Mouse (Mus musculus) thymus, postnatal 36 days (tissue): ENCODE data around the gene Rps6kb2.

Experiments
- DNase-seq, 2 experiments: peaks; one replicate each; pipeline ENCODE4 v3.0.0; 2022; ENCODE audit warnings: mixed read lengths in 2 of 2

The Rps6kb2 gene

GRCm38 (mm10) chr19:4115816-4116215 is 47.3 kb downstream of the Rps6kb2 start:
- no peak for DNase-seq

- no peak for DNase-seq
These were observed 48.0 kb downstream of the Rps6kb2 start for GRCm38 (mm10) chr19:4115144-4115543.

- DNase-seq, result no peak
These were observed 48.6 kb downstream of the Rps6kb2 start for GRCm38 (mm10) chr19:4114551-4114950.

GRCm38 (mm10) chr19:4113806-4114230 is 49.3 kb downstream of the Rps6kb2 start:
- DNase-seq, result peak in 1 of 2 experiments; percentile 40

- DNase-seq, result no peak
These were observed 49.9 kb downstream of the Rps6kb2 start for GRCm38 (mm10) chr19:4113186-4113805.

GRCm38 (mm10) chr19:4112063-4112960 is 50.8 kb downstream of the Rps6kb2 start:
- DNase-seq, result no peak

- no peak for DNase-seq
These were observed 54.6 kb downstream of the Rps6kb2 start for GRCm38 (mm10) chr19:4108535-4108934.

- DNase-seq, result no peak
These were observed 56.5 kb downstream of the Rps6kb2 start for GRCm38 (mm10) chr19:4106654-4107053.

- DNase-seq, result no peak
These were observed 58.4 kb downstream of the Rps6kb2 start for GRCm38 (mm10) chr19:4104675-4105194.
